In genomic region chr6:125192016-125192714, GRCm38 (mm10) we compare ENCODE assay signal across 8 mouse cellular contexts. TPM values are rescaled to one million over a fixed set of nuclear protein-coding genes. Genes with fewer than 3 reads are reported as not detected.
A peak's percentile ranks its signal among the peaks of the same experiment; 100 is the strongest.
DNase-seq lines count a peak whose midpoint lies in the region; ATAC-seq lines count a peak whose summit lies in the region.

No protein-coding gene starts in this region.

- peak; percentile 94 for ATAC-seq in hindbrain, embryonic 16.5 days

- H3K27me3 ChIP-seq in hindbrain, embryonic 16.5 days (replicated peaks; ENCODE audit: control insufficient read depth, insufficient read depth, low read length): no peaks in the 10 kb centered on the region

- under 1% methylated on average over 34 of the region's 34 CpGs for WGBS in hindbrain, embryonic 16.5 days
- under 1% methylated on average over 32 of the region's 34 CpGs for WGBS in macrophage (ENCODE audit: missing documents)

- peak; percentile 85 for DNase-seq in T-cell, adult 2 months (ENCODE audit: low spot score)
- peak; percentile 94 for DNase-seq in cerebellum, postnatal 36 days
- peak; percentile 92 for DNase-seq in gastrocnemius, adult 18-20 months (ENCODE audit: low spot score)
- peak; percentile 88 to 91 for DNase-seq in left cerebral cortex, adult 18-20 months (ENCODE audit: low spot score in 2 of 2)
- DNase-seq in right cerebral cortex, adult 18-20 months: peak; percentile 93
- DNase-seq in urinary bladder, postnatal 10 days (ENCODE audit: low spot score): peak; percentile 75

- H3K4me1 ChIP-seq in hindbrain, embryonic 16.5 days (ENCODE audit: control insufficient read depth, insufficient read depth, low read depth, low read length): peaks cover 8% of the 10 kb centered on the region

- H3K9me3 ChIP-seq in hindbrain, embryonic 16.5 days (ENCODE audit: control insufficient read depth, low read length): no peaks in the 10 kb centered on the region

- peak overlapping the region; percentile 73 for H3K4me3 ChIP-seq in hindbrain, embryonic 16.5 days (ENCODE audit: low read length)
- peak overlapping the region; percentile 91 for H3K4me3 ChIP-seq in macrophage (ENCODE audit: inconsistent target)

- peak overlapping the region; percentile 99 for H3K27ac ChIP-seq in hindbrain, embryonic 16.5 days (ENCODE audit: low read depth, low read length)
- H3K27ac ChIP-seq in macrophage: peak overlapping the region; percentile 94

- peak overlapping the region; percentile 88 for H3K4me2 ChIP-seq in hindbrain, embryonic 16.5 days (ENCODE audit: low read length)

- H3K9ac ChIP-seq in hindbrain, embryonic 16.5 days (ENCODE audit: low read depth, low read length): peak overlapping the region; percentile 67

- peaks cover 56% of the 10 kb centered on the region for H3K79me2 ChIP-seq in macrophage (ENCODE audit: inconsistent target)

- H3K36me3 ChIP-seq in hindbrain, embryonic 16.5 days (ENCODE audit: control insufficient read depth, insufficient read depth, low read length): peaks cover 14% of the 10 kb centered on the region
- peaks cover 8% of the 10 kb centered on the region; the same call in 1 of the 2 replicates for H3K36me3 ChIP-seq in macrophage (ENCODE audit: inconsistent target)

RNA-seq across cellular contexts. Expression of gene Mrpl51, which starts 0.6 kb away (rescaled TPM):
- 100 to 1,000 TPM; 212 to 229 TPM for total RNA-seq in gastrocnemius, adult 18-20 months (2021)
- polyA plus RNA-seq in hindbrain, embryonic 16.5 days (2015; fragmentation: Nextera tagmentation; extraction: Ambion mirVana): 140 and 154 TPM in 2 replicates
- total RNA-seq in left cerebral cortex, adult 18-20 months (2021): 10 to 100 TPM; 69.7 to 81.2 TPM
- total RNA-seq in macrophage (2018; cell fraction: chromatin; rRNA removed): 10 to 100 TPM in 14 of 26 experiments, 1 to 10 TPM in 12; 1.7 to 27.3 (median 11.0) TPM
- 10 to 100 TPM; 29.0 to 60.7 (median 46.8) TPM for total RNA-seq in macrophage (2018; cell fraction: cytosol; rRNA removed)
- total RNA-seq in macrophage (2018; cell fraction: nucleus; rRNA removed): 10 to 100 TPM in 18 of 26 experiments, 1 to 10 TPM in 8; 3.9 to 26.7 (median 15.3) TPM
- 32.5 to 47.9 TPM (median 40.8 TPM) in 3 replicates for polyA plus RNA-seq in macrophage (2018)

RNA-seq across cellular contexts. Expression of gene Ncapd2, which starts 0.7 kb away (rescaled TPM):
- 1 to 10 TPM; 6.5 to 8.2 TPM for total RNA-seq in gastrocnemius, adult 18-20 months (2021)
- polyA plus RNA-seq in hindbrain, embryonic 16.5 days (2015; fragmentation: Nextera tagmentation; extraction: Ambion mirVana): 37.7 and 50.2 TPM in 2 replicates
- total RNA-seq in left cerebral cortex, adult 18-20 months (2021): 10 to 100 TPM; 22.0 to 24.4 TPM
- total RNA-seq in macrophage (2018; cell fraction: chromatin; rRNA removed): 10 to 100 TPM in 21 of 26 experiments, 1 to 10 TPM in 5; 2.6 to 80.6 (median 23.9) TPM
- total RNA-seq in macrophage (2018; cell fraction: cytosol; rRNA removed): 1 to 10 TPM; 2.7 to 8.8 (median 5.2) TPM
- total RNA-seq in macrophage (2018; cell fraction: nucleus; rRNA removed): 10 to 100 TPM in 15 of 26 experiments, 1 to 10 TPM in 11; 1.8 to 73.8 (median 10.6) TPM
- polyA plus RNA-seq in macrophage (2018): 6.0 to 12.7 TPM (median 10.3 TPM) in 3 replicates

RNA-seq across cellular contexts. Expression of gene Vamp1, which starts 23.2 kb away (rescaled TPM):
- total RNA-seq in gastrocnemius, adult 18-20 months (2021): 10 to 100 TPM; 13.1 to 14.9 TPM
- 41.2 and 52.8 TPM in 2 replicates for polyA plus RNA-seq in hindbrain, embryonic 16.5 days (2015; fragmentation: Nextera tagmentation; extraction: Ambion mirVana)
- 100 to 1,000 TPM; 111 to 145 TPM for total RNA-seq in left cerebral cortex, adult 18-20 months (2021)
- 10 to 100 TPM in 25 of 26 experiments, 1 to 10 TPM in 1; 8.7 to 78.4 (median 34.0) TPM for total RNA-seq in macrophage (2018; cell fraction: chromatin; rRNA removed)
- 1 to 10 TPM; 2.9 to 8.4 (median 5.3) TPM for total RNA-seq in macrophage (2018; cell fraction: cytosol; rRNA removed)
- 10 to 100 TPM in 24 of 26 experiments, 1 to 10 TPM in 2; 8.6 to 60.6 (median 23.2) TPM for total RNA-seq in macrophage (2018; cell fraction: nucleus; rRNA removed)
- polyA plus RNA-seq in macrophage (2018): 4.9 to 8.4 TPM (median 6.3 TPM) in 3 replicates

RNA-seq across cellular contexts. Expression of gene Gapdh, which starts 25.9 kb away (rescaled TPM):
- over 10,000 TPM in 1 of 2 experiments, 1,000 to 10,000 TPM in 1; 8,476 to 11,435 TPM for total RNA-seq in gastrocnemius, adult 18-20 months (2021)
- 1,587 and 1,624 TPM in 2 replicates for polyA plus RNA-seq in hindbrain, embryonic 16.5 days (2015; fragmentation: Nextera tagmentation; extraction: Ambion mirVana)
- total RNA-seq in left cerebral cortex, adult 18-20 months (2021): 1,000 to 10,000 TPM; 2,618 to 2,651 TPM
- total RNA-seq in macrophage (2018; cell fraction: chromatin; rRNA removed): 100 to 1,000 TPM in 11 of 26 experiments, 10 to 100 TPM in 15; 34.0 to 280 (median 71.8) TPM
- total RNA-seq in macrophage (2018; cell fraction: cytosol; rRNA removed): 1,000 to 10,000 TPM in 24 of 26 experiments, 100 to 1,000 TPM in 2; 974 to 1,591 (median 1,191) TPM
- total RNA-seq in macrophage (2018; cell fraction: nucleus; rRNA removed): 100 to 1,000 TPM; 129 to 513 (median 255) TPM
- polyA plus RNA-seq in macrophage (2018): 1,249 to 2,484 TPM (median 2,323 TPM) in 3 replicates

RNA-seq across cellular contexts. Expression of gene Tapbpl, which starts 39.5 kb away (rescaled TPM):
- total RNA-seq in gastrocnemius, adult 18-20 months (2021): 1 to 10 TPM; 1.9 to 3.0 TPM
- 7.7 and 9.1 TPM in 2 replicates for polyA plus RNA-seq in hindbrain, embryonic 16.5 days (2015; fragmentation: Nextera tagmentation; extraction: Ambion mirVana)
- 1 to 10 TPM; 6.5 to 6.8 TPM for total RNA-seq in left cerebral cortex, adult 18-20 months (2021)
- total RNA-seq in macrophage (2018; cell fraction: chromatin; rRNA removed): 10 to 100 TPM in 14 of 26 experiments, 1 to 10 TPM in 12; 3.1 to 21.5 (median 10.5) TPM
- 10 to 100 TPM; 14.4 to 67.4 (median 32.1) TPM for total RNA-seq in macrophage (2018; cell fraction: cytosol; rRNA removed)
- 10 to 100 TPM in 25 of 26 experiments, 1 to 10 TPM in 1; 7.9 to 53.9 (median 24.3) TPM for total RNA-seq in macrophage (2018; cell fraction: nucleus; rRNA removed)
- 11.1 to 31.4 TPM (median 11.5 TPM) in 3 replicates for polyA plus RNA-seq in macrophage (2018)

Comparison
In these comparisons a context has a peak if more than half of its experiments do, and no peak if none do; other contexts are left out.
1. Peak in every context shown above with its lines: DNase-seq, ATAC-seq, H3K4me3 ChIP-seq and H3K27ac ChIP-seq.
2. RNA of gene Vamp1, which starts 23.2 kb away (total RNA-seq): 111 to 145 TPM in left cerebral cortex, adult 18-20 months; 13.1 to 14.9 TPM in gastrocnemius, adult 18-20 months; every median in the first group is over 4 times any median in the second.